Mouse (Mus musculus): ENCODE measurements around the gene Gm2174. TPM values are rescaled to one million over a fixed set of nuclear protein-coding genes. Genes with fewer than 3 reads are reported as not detected.
A peak's percentile ranks its signal among the peaks of the same experiment; 100 is the strongest.

Gm2174 gene
- polyA plus RNA-seq, 1 experiment from 2014 or later = 1.3 TPM

- no peaks in the 10 kb centered on the region for H3K9me3 ChIP-seq
- H3K27me3 ChIP-seq = no peaks in the 10 kb centered on the region
- ATAC-seq = peak; percentile 51
- 22% methylated on average over 8 of the region's 8 CpGs for WGBS
- H3K36me3 ChIP-seq = no peaks in the 10 kb centered on the region
- peak overlapping the region; percentile 81; the same call in 1 of the 2 replicates for H3K9ac ChIP-seq (replicated peaks)
- peak overlapping the region; percentile 59 for H3K4me2 ChIP-seq (replicated peaks)
- peak overlapping the region; percentile 59 for H3K4me3 ChIP-seq (replicated peaks)
- H3K27ac ChIP-seq = peak overlapping the region; percentile 97
- H3K4me1 ChIP-seq (replicated peaks) = peaks cover 2% of the 10 kb centered on the region; the same call in 1 of the 2 replicates
These were observed 8.6 kb downstream of the Gm2174 start for GRCm38 (mm10) chrX:56456379-56456778.

DNA sequence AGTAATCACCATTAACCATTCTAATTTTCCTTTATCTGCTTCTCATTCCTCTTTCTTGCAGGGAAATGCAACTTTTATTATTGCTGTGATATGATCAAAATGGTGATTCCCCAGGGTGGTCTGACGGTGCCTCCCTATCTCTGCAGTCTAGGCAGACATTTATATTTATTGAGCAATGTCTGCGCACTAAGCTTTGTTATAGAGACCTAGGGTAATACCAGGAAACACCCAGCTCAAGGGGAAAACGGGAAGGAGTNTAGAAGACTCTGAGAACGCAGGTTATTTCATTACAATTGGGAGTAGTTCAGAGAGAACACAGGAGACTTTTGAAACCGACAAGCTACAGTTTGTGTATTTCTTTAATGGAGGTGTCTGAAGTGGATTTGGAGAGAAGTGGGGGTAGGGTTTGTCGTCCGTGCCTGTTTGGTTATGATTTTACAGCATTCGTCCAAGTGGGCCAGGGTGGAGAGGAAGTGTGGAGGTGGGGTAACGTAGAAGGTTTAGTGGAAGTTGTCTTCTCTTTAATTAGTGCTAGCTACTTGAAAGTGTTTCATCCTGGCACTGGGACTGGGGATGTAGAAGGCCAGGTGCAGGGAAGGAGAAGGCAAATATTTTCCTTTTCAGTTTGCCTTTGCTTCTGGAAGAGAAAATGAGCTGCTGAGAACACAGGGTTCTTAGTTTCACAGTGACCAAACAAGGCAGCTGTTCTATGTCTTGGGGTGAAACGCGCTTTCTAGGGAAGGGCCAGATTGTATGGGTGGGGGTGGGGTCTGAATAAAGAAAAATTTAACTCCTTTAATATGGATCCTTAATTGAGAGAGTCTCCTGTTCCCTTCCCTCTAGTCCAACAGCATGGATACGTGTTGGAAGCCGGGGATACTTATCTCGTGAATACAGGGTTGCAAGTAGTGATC, 14.5 kb downstream of the Gm2174 start:
- no peak for ATAC-seq
- 79% methylated on average over 14 of the region's 14 CpGs for whole genome bisulfite sequencing

DNA sequence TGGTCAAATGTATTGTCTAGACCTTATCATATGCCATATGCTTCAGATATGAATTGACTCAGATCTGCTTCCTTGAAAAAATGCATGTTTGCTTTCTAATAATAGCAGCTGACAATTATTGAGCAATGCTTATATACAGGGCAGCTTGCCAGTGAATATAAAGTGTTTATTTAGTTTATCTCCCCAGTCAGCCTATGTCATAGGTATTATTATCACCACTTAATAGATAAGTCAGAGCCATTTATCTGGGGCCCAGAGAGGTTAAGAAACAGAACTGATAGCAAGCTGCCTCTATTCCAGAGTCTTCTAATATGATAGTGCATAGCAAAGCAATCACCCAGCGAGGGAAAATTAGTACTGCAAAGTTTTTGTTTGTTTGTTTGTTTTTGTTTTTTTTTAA, 17.1 kb downstream of the Gm2174 start:
- Histone ChIP-seq H3K27me3 (no peaks in the 10 kb centered on the region), H3K4me1 (replicated peaks) (0 out of 2 replicates have a peak, but pooled peaks cover 4% of the 10 kb centered on the region), H3K9ac (replicated peaks) (no peak overlapping the region), H3K4me2 (replicated peaks) (no peak overlapping the region), H3K27ac (no peak overlapping the region), H3K9me3 (no peaks in the 10 kb centered on the region), H3K4me3 (replicated peaks) (no peak overlapping the region), H3K36me3 (0 out of 2 replicates have a peak, but pooled peaks cover 4% of the 10 kb centered on the region)
- 86% methylated on average over 1 of the region's 1 CpGs for WGBS
- no peak for ATAC-seq

More for the DNA sequence above, 14.5 kb downstream of the Gm2174 start:
- Histone ChIP-seq H3K4me3 (replicated peaks) (no peak overlapping the region), H3K4me2 (replicated peaks) (no peak overlapping the region), H3K36me3 (0 out of 2 replicates have a peak, but pooled peaks cover 4% of the 10 kb centered on the region), H3K27ac (no peak overlapping the region), H3K4me1 (replicated peaks) (0 out of 2 replicates have a peak, but pooled peaks cover 4% of the 10 kb centered on the region), H3K27me3 (no peaks in the 10 kb centered on the region), H3K9me3 (no peaks in the 10 kb centered on the region), H3K9ac (replicated peaks) (no peak overlapping the region)

GRCm38 (mm10) chrX:56467688-56468087, 19.9 kb downstream of the Gm2174 start:
- 87% methylated on average over 4 of the region's 4 CpGs for WGBS
- Histone ChIP-seq H3K4me3 (replicated peaks) (no peak overlapping the region), H3K27me3 (no peaks in the 10 kb centered on the region), H3K9me3 (no peaks in the 10 kb centered on the region), H3K27ac (no peak overlapping the region), H3K4me1 (replicated peaks) (no peaks in the 10 kb centered on the region), H3K36me3 (0 out of 2 replicates have a peak, but pooled peaks cover 4% of the 10 kb centered on the region), H3K9ac (replicated peaks) (no peak overlapping the region), H3K4me2 (replicated peaks) (no peak overlapping the region)
- no peak for ATAC-seq

- WGBS = 67% methylated on average over 6 of the region's 6 CpGs
- Histone ChIP-seq H3K27ac (no peak overlapping the region), H3K9me3 (no peaks in the 10 kb centered on the region), H3K4me3 (replicated peaks) (no peak overlapping the region), H3K4me1 (replicated peaks) (no peaks in the 10 kb centered on the region), H3K27me3 (no peaks in the 10 kb centered on the region), H3K4me2 (replicated peaks) (no peak overlapping the region), H3K9ac (replicated peaks) (no peak overlapping the region), H3K36me3 (0 out of 2 replicates have a peak, but pooled peaks cover 4% of the 10 kb centered on the region)
- ATAC-seq = no peak
These were observed 20.7 kb downstream of the Gm2174 start for GRCm38 (mm10) chrX:56468422-56468821.

- H3K4me2 ChIP-seq (replicated peaks) = no peak overlapping the region
- H3K27ac ChIP-seq = no peak overlapping the region
- H3K9ac ChIP-seq (replicated peaks) = no peak overlapping the region
- H3K27me3 ChIP-seq = no peaks in the 10 kb centered on the region
- no peaks in the 10 kb centered on the region for H3K4me1 ChIP-seq (replicated peaks)
- H3K36me3 ChIP-seq = no peaks in the 10 kb centered on the region
- H3K4me3 ChIP-seq (replicated peaks) = no peak overlapping the region
- 72% methylated on average over 8 of the region's 8 CpGs for WGBS
- ATAC-seq = no peak
- H3K9me3 ChIP-seq = no peaks in the 10 kb centered on the region; the same call in 1 of the 2 replicates
These were observed 26.3 kb downstream of the Gm2174 start for GRCm38 (mm10) chrX:56474035-56474434.

- no peak for ATAC-seq
- H3K4me2 ChIP-seq (replicated peaks) = no peak overlapping the region
- H3K27me3 ChIP-seq = no peaks in the 10 kb centered on the region
- no peaks in the 10 kb centered on the region for H3K4me1 ChIP-seq (replicated peaks)
- peaks cover 6% of the 10 kb centered on the region; the same call in 1 of the 2 replicates for H3K36me3 ChIP-seq
- H3K9ac ChIP-seq (replicated peaks) = no peak overlapping the region
- H3K9me3 ChIP-seq = no peaks in the 10 kb centered on the region; the same call in 1 of the 2 replicates
- no peak overlapping the region for H3K27ac ChIP-seq
- 84% methylated on average over 3 of the region's 3 CpGs for WGBS
- H3K4me3 ChIP-seq (replicated peaks) = no peak overlapping the region
These were observed 29.8 kb downstream of the Gm2174 start for GRCm38 (mm10) chrX:56477553-56477952.

DNA sequence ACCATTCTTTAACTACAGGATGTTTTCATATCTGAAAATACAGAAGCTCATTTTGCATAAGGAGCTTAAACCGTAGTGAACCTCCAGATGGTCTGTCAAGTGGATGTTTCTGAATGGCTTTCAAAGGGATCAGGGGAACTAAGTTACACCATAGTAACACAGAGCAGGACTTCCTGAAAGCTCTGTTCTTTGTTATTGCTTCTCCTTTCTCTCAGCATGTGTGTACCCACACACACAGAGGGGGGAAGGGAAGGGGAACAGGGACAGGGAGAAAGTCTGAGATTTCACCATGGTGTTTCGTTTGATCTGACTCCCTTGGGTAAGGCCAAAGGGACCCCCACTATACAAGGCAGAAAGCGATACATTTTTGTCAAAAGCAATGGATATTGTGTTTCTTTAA, 34.1 kb downstream of the Gm2174 start:
- 54% methylated on average over 3 of the region's 3 CpGs for WGBS
- Histone ChIP-seq H3K4me1 (replicated peaks) (no peaks in the 10 kb centered on the region), H3K36me3 (peaks cover 8% of the 10 kb centered on the region; the same call in 1 of the 2 replicates), H3K27me3 (no peaks in the 10 kb centered on the region), H3K27ac (no peak overlapping the region), H3K4me3 (replicated peaks) (no peak overlapping the region), H3K9ac (replicated peaks) (no peak overlapping the region), H3K9me3 (no peaks in the 10 kb centered on the region; the same call in 1 of the 2 replicates), H3K4me2 (replicated peaks) (no peak overlapping the region)
- no peak for ATAC-seq

DNA sequence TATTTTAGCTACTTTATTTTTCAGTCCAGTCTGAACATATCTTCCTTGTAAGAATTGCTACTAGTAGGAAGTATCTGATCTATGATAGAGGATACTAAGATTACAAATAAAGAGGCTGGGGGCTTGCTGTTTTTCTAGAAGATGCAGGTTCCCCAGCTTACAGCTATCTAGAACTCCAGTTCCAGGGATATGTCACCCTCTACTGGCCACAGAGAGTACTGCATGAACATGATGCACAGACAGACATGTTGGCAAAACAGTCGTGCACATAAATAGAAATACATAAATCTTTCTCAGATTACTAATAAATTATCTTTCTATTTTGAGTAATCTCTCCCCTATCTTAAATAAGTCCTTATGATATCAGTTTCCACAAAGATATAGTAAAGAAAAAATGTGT, 42.0 kb downstream of the Gm2174 start:
- Histone ChIP-seq H3K9me3 (no peaks in the 10 kb centered on the region), H3K36me3 (peaks cover 3% of the 10 kb centered on the region; the same call in 1 of the 2 replicates), H3K4me2 (replicated peaks) (no peak overlapping the region), H3K4me3 (replicated peaks) (no peak overlapping the region), H3K4me1 (replicated peaks) (no peaks in the 10 kb centered on the region), H3K9ac (replicated peaks) (no peak overlapping the region), H3K27ac (no peak overlapping the region), H3K27me3 (no peaks in the 10 kb centered on the region)
- no peak for ATAC-seq
- 27% methylated on average over 1 of the region's 1 CpGs for WGBS

GRCm38 (mm10) chrX:56497241-56497640, 49.5 kb downstream of the Gm2174 start:
- no peak overlapping the region for H3K4me2 ChIP-seq (replicated peaks)
- no peak overlapping the region for H3K9ac ChIP-seq (replicated peaks)
- H3K36me3 ChIP-seq = peaks cover 8% of the 10 kb centered on the region
- H3K27ac ChIP-seq = no peak overlapping the region
- WGBS = 84% methylated on average over 7 of the region's 7 CpGs
- no peak for ATAC-seq
- H3K4me1 ChIP-seq (replicated peaks) = no peaks in the 10 kb centered on the region
- H3K4me3 ChIP-seq (replicated peaks) = no peak overlapping the region
- no peaks in the 10 kb centered on the region for H3K27me3 ChIP-seq
- no peaks in the 10 kb centered on the region for H3K9me3 ChIP-seq
